Mouse (Mus musculus) heart, embryonic 13.5 days (tissue): ENCODE results near the gene Ece2. TPM values are rescaled to one million over a fixed set of nuclear protein-coding genes. Genes with fewer than 3 reads are reported as not detected.

Experiments used
- ATAC-seq: fragments of 200-750 bp; cut with Nextera tagmentation; 2 replicates; pipeline ENCODE4 v1.8.0; 2017; ENCODE audit warnings: moderate TSS enrichment; ENCODE audit not compliant: insufficient number of reproducible peaks, low FRiP score, low TSS enrichment; ENCODE audit errors: extremely low read depth
- H3K27ac ChIP-seq: fragments of 300-500 bp; sonication (generic); replicated peaks from 2 replicates; pipeline ENCODE4 v1.5.1; 2015; ENCODE audit warnings: moderate library complexity, mild to moderate bottlenecking, inconsistent platforms
- H3K27me3 ChIP-seq: fragments of 300-500 bp; sonication (generic); replicated peaks from 2 replicates; pipeline ENCODE4 v1.6.1; 2015; ENCODE audit warnings: mild to moderate bottlenecking, inconsistent platforms
- H3K36me3 ChIP-seq: fragments of 300-500 bp; sonication (generic); 2 replicates; pipeline ENCODE4 v1.6.1; 2015; ENCODE audit warnings: mild to moderate bottlenecking, inconsistent platforms
- H3K4me1 ChIP-seq: fragments of 300-500 bp; sonication (generic); 2 replicates; pipeline ENCODE4 v1.6.1; 2015; ENCODE audit warnings: inconsistent platforms
- H3K4me2 ChIP-seq: fragments of 300-500 bp; sonication (generic); 2 replicates; pipeline ENCODE4 v1.6.1; 2015; ENCODE audit warnings: inconsistent platforms, mild to moderate bottlenecking, moderate library complexity
- H3K4me3 ChIP-seq: fragments of 300-500 bp; sonication (generic); 2 replicates; pipeline ENCODE4 v1.5.1; 2015; ENCODE audit warnings: moderate library complexity, mild to moderate bottlenecking, inconsistent platforms
- H3K9ac ChIP-seq: fragments of 300-500 bp; sonication (generic); 2 replicates; pipeline ENCODE4 v1.6.1; 2015; ENCODE audit warnings: inconsistent platforms, mild to moderate bottlenecking, moderate library complexity
- H3K9me3 ChIP-seq: fragments of 300-500 bp; sonication (generic); 2 replicates; pipeline ENCODE4 v1.6.1; 2016; ENCODE audit warnings: inconsistent platforms
- WGBS: fragments of 180-500 bp; shearing (Covaris S2); methylation state at CpG from one replicate; pipeline ENCODE4 v1.1.7; 2015; ENCODE audit warnings: mixed read lengths; 5-methylcytosine and 5-hydroxymethylcytosine counted together
- microRNA counts: library from miRNA; unstranded; fragments of <30 nt; microRNA quantifications from one replicate; lab custom pipeline; 2016
- microRNA-seq: library from miRNA; unstranded; fragments of <30 nt; microRNA quantifications from one replicate; pipeline ENCODE4, GENCODE M21; 2016
- polyA plus RNA-seq: library from polyadenylated mRNA; unstranded; fragments of >200 nt; fragmentation: Nextera tagmentation; extraction: Ambion mirVana; gene quantifications from 2 replicates; pipeline ENCODE4 v1.2.1, GENCODE M21; 2015

The Ece2 gene
- polyA plus RNA-seq, 1 experiment from 2014 or later: 0.92 TPM

DNA sequence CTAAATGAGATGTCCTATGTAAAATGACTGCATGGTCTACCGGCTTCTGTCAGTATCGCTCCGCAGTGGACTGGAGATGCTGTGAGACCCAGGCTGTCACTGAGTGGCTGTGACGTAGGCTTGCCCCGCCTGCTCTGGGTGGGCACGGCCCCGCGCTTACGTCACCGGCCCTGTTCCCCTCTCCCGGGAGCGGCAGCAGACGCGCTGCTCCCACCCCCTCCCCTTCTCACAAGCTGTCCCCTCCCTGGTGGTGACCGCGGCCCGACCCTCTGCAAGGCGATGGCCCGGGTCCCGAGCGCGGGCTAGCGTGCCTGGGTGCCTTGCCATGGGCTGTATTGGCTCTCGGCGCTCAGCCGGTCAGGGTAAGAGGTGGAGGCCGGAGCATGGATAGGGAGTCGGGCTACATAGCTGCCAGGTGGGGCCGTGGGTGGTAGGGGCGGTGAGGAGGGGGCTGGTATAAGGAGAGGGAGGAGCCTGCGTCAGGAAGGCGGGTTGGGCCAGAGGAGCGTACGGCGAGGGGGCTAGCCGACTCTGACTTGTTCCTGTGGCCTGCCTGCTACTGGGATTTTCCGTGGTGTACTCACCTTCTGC lies 63.6 kb downstream of the Ece2 start, which contains the start of gene Fam131a:
Gene Fam131a, plus strand, starts transcription at position 131 of the 591 bp plus-strand sequence.
- peaks cover 39% of the 10 kb centered on the region for H3K4me1 ChIP-seq
- peak within 1 kb of the TSS; percentile 86 for H3K9ac ChIP-seq
- H3K36me3 ChIP-seq: peaks cover 45% of the 10 kb centered on the region
- ATAC-seq: peak; percentile 88
- H3K4me3 ChIP-seq: peak within 1 kb of the TSS; percentile 68
- H3K4me2 ChIP-seq: peak within 1 kb of the TSS; percentile 86
- under 1% methylated on average over 37 of the region's 37 CpGs for WGBS
- peak within 1 kb of the TSS; percentile 84 for H3K27ac ChIP-seq
- H3K9me3 ChIP-seq: no peaks in the 10 kb centered on the region
- peaks cover 8% of the 10 kb centered on the region for H3K27me3 ChIP-seq

DNA sequence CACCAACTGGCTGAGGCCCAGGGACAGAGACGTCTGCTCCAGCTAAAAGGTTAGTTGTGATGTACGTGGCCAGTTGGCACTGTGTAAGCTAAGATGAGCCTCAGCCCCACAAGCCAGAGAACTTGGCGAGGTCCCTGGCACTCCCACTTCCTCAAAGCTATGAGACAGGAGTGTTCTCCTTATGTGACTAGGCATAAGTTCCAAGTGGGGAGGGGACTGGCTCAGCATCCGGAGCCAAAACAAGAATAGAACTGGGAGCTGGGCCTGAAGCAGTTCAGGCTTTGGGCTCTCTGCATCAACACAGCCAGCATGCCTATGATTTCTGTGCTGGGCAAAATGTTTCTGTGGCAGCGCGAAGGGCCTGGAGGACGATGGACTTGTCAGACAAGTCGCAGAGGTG lies 65.2 kb downstream of the Ece2 start:
- H3K27me3 ChIP-seq: peaks cover 8% of the 10 kb centered on the region
- peak overlapping the region; percentile 77 for H3K27ac ChIP-seq
- no peaks in the 10 kb centered on the region for H3K9me3 ChIP-seq
- H3K9ac ChIP-seq: peak overlapping the region; percentile 76
- no peak for ATAC-seq
- peak overlapping the region; percentile 45 for H3K4me3 ChIP-seq
- H3K36me3 ChIP-seq: peaks cover 42% of the 10 kb centered on the region
- 61% methylated on average over 8 of the region's 8 CpGs for WGBS
- peak overlapping the region; percentile 69 for H3K4me2 ChIP-seq
- H3K4me1 ChIP-seq: peaks cover 39% of the 10 kb centered on the region

DNA sequence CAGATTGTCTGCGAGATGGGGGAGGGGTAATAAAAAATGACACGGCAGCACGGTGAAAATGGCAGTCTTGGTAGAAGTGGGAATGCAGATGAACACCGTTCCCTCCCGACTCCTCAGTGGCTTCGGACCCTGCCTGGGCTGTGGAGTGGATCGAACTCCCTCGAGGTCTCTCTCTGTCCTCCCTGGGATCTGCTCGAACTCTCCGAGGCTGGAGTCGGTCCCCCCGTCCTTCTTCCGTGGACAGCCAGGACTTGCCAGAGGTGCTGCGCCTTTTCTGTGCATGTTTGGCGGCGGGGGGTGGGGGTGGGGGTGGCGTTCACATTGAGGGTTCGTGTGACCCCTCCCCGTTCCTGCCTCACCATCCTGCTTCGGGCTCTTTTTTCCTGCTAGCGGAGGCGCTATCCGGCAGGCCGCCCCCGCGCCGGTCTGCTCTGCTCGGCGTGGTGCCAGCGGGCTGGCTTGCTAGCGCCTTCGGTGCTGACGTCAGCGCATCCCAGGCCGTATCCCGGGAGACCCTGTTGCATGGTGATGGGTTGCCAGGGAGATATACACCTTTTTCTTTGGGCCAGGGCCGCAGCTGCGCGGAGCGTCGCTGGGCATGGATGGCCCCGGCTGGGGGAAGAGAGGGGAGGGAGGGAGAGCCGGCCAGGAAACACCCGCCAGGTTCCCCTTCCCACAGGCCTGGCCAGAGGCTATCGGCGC lies 66.1 kb downstream of the Ece2 start:
- Histone ChIP-seq H3K9ac (peak overlapping the region; percentile 76), H3K9me3 (no peaks in the 10 kb centered on the region), H3K4me3 (peak overlapping the region; percentile 45), H3K4me1 (peaks cover 39% of the 10 kb centered on the region), H3K4me2 (peak overlapping the region; percentile 69), H3K36me3 (peaks cover 37% of the 10 kb centered on the region), H3K27me3 (peaks cover 8% of the 10 kb centered on the region), H3K27ac (peak overlapping the region; percentile 77)
- ATAC-seq: peak; percentile 20; the same call in 1 of the 2 replicates
- WGBS: 3% methylated on average over 45 of the region's 46 CpGs

MicroRNAs encoded within 50 kb of the gene (microRNA counts, 519-probe panel; counts per million panel counts)
- 3,469 counts per million, percentile 69 among the panel's probes with 10 or more counts for microRNA mmu-miR-1224 (lab: Ali Mortazavi, UCI)

Small RNA genes within 50 kb of the gene (microRNA-seq; reads per million reads assigned to microRNA genes)
- 1.0 reads per million for gene Mir1224

Other genes starting within 250 kb of the Ece2 start
- gene Abcc5, start 203.4 kb upstream of the Ece2 start, polyA plus RNA-seq: 54.9 and 57.0 TPM in 2 replicates
- gene Eif2b5, start 131.0 kb upstream of the Ece2 start, polyA plus RNA-seq: 78.8 and 81.5 TPM in 2 replicates
- 19.7 and 20.5 TPM in 2 replicates for gene Dvl3, start 112.8 kb upstream of the Ece2 start, polyA plus RNA-seq
- gene Ap2m1, start 94.3 kb upstream of the Ece2 start, polyA plus RNA-seq: 434 and 465 TPM in 2 replicates
- 42.5 and 44.0 TPM in 2 replicates for gene Abcf3, start 81.3 kb upstream of the Ece2 start, polyA plus RNA-seq
- 0.19 and 0.25 TPM in 2 replicates for gene Vwa5b2, start 40.4 kb upstream of the Ece2 start, polyA plus RNA-seq
- 20.6 and 21.1 TPM in 2 replicates for gene Eef1akmt4, start 18.2 kb upstream of the Ece2 start, polyA plus RNA-seq
- gene Gm49333, start 18.2 kb upstream of the Ece2 start, polyA plus RNA-seq: not detected in 2 replicates
- gene Alg3, start 18.1 kb upstream of the Ece2 start, polyA plus RNA-seq: 33.3 and 35.3 TPM in 2 replicates
- 0.37 and 0.48 TPM in 2 replicates for gene Camk2n2, start 8.5 kb upstream of the Ece2 start, polyA plus RNA-seq
- 245 TPM in 2 replicates for gene Psmd2, start 21.8 kb downstream of the Ece2 start, polyA plus RNA-seq
- 129 TPM in 2 replicates for gene Eif4g1, start 38.5 kb downstream of the Ece2 start, polyA plus RNA-seq
- gene Fam131a, start 63.4 kb downstream of the Ece2 start, polyA plus RNA-seq: 5.1 and 6.0 TPM in 2 replicates
- 52.6 and 56.2 TPM in 2 replicates for gene Polr2h, start 87.8 kb downstream of the Ece2 start, polyA plus RNA-seq
- gene Clcn2, start 87.9 kb downstream of the Ece2 start, polyA plus RNA-seq: 3.9 and 4.3 TPM in 2 replicates
- 0.39 and 0.83 TPM in 2 replicates for gene Chrd, start 103.3 kb downstream of the Ece2 start, polyA plus RNA-seq
- gene Thpo, start 104.7 kb downstream of the Ece2 start, polyA plus RNA-seq: 0.11 and 0.25 TPM in 2 replicates